Mouse (Mus musculus) embryo, embryonic 11.5 days (tissue): Measurements from ENCODE around the gene Inafm2.

Source experiments
- DNase-seq: peaks from one replicate; pipeline ENCODE4 v3.0.0-alpha.2; 2012; ENCODE audit warnings: low read depth, low spot score

Inafm2 gene

DNA sequence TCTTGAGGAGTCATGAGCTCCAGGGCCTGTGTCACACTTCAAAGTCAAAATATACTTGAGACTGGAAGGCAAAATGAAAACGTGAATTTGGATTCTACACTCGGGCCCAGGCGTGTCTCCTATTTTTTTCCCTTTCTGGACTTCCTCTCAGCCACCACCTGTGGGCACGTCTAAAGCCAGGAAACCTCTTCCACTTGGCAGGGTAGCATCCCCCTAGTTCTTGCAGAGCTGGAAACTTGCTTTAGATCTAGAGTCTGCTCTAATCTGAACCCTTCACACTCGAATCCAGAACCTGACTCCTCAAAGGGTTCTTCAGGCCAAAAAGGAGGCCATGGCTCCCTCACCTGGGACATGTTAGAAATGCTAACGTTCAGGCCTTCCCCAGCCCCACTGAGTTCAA, 9.8 kb downstream of the Inafm2 start:
- no peak for DNase-seq

DNA sequence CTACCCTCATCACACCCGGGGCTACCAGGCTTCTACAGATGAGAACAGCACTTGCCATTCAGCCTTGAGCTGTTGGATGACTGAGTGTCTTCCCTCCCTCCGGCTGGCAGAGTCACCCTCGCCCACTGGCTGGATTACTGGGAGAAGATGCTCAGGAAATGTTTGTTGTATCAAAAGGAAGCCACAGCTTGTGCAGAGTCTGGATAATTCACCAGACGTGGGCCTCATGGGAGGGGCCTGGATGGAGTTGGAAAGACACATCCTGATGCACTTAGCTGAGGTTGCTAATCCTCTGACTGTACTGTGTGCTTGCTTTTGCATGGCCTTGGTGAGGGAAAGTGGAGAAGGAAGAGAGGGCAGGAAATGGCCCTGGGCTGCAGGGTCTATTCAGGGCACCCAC, 10.5 kb downstream of the Inafm2 start:
- no peak for DNase-seq

DNA sequence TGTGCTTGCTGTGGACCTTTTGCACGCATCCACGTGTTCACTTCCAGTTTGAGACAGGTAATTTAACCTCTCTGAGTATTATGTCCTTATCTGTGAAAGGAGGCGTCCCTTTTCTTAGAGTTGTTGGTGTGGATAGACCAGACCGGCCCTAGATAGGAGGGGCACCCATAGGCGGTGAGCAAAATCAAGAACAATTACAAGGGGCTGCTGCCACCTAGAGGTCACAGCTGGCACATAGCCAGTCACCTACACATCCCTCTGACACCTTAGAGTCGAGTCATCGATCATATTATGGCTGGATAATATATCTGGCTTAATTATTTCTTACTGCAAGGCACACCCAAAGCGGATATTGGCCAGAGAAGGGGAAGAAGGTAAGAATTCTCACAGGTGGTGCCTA, 14.3 kb downstream of the Inafm2 start:
- no peak for DNase-seq

- DNase-seq = no peak
Measured at GRCm38 (mm10) chr2:118760311-118761025, 14.9 kb downstream of the Inafm2 start.

GRCm38 (mm10) chr2:118761358-118761757, 15.8 kb downstream of the Inafm2 start:
- DNase-seq = no peak

- no peak for DNase-seq
Measured at GRCm38 (mm10) chr2:118761906-118762783, 16.6 kb downstream of the Inafm2 start, which contains the start of gene Ccdc9b. Ccdc9b (minus strand) TSS chr2:118762661.

DNA sequence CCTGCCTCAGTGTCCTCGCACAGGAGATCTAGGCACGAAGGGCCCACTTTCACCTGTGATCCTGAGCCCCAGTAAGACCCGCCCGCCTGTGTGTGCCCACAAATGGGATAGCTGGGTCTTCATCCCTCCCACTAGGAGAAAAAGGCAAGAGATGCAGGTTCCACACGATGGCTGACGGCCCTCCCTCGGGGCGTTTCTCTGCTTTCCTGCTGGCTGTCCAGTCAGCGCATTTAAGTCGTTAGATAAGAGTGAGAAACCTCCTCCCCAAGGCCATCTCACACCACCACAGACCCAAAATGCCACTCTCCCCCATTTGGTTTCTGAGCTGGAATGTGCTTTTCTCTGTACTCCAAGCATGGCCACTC, 17.2 kb downstream of the Inafm2 start:
- DNase-seq = no peak

DNA sequence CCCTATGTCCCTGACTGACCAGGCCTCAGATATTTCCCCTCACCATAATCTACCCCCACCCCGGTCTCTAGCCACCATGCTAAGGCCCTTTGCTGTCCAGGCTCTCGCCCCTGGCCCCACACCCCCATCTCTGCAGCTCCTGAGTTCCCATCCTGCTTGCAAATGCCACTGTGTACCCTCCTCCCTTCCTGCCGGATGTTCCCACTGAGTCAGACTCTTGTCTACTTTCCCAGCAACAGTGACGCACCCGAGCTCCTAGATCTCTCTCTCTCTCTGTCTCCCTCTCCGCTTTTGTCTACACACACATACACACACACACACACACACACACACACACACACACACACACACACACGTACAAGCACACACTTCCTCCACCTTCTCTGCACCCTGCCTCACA, 17.9 kb downstream of the Inafm2 start:
- DNase-seq = no peak

- no peak for DNase-seq
Measured at GRCm38 (mm10) chr2:118764094-118764831, 18.7 kb downstream of the Inafm2 start.

GRCm38 (mm10) chr2:118764875-118765274, 19.3 kb downstream of the Inafm2 start:
- DNase-seq = no peak

- no peak for DNase-seq
Measured at GRCm38 (mm10) chr2:118766041-118767033, 20.8 kb downstream of the Inafm2 start.

DNA sequence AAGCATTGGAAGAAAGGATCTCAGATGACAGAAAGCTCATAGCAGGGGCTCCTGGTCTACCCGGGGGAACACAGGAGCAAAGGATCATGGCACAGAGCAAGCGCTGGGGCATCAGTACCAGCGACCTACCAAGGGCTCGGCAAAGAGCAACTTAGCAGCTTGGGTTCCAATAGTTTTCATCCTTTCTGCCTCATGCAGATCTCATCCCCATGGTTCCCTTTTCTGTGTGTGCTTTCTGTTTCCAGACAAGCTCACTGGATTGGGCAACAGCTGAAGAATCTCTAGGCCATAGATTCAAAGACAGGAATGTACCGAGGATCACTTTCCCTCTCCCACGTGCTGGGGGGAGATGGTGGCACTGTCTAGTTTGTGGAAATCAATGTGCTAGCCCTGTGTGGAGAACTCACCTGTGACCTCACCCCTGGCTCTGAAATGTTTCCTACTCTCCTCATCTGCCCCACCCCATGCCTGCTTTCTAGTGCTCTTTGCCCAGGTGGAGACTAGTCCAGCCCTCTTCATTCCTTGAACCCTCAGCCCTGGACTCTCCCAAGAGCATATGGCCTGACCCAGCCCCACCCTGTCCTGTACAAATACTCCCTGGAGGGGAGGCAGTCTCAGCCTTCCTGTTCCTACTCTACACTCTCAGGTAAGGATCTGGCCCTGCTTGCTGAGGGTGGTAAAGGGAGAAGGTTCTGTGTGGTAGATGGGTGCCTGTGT, 26.8 kb downstream of the Inafm2 start, which contains the start of gene Phgr1:
Gene Phgr1 (plus strand): TSS at position 612 of the 717 bp plus-strand sequence.
- no peak for DNase-seq

GRCm38 (mm10) chr2:118774536-118774935, 29.0 kb downstream of the Inafm2 start:
- no peak for DNase-seq

GRCm38 (mm10) chr2:118775396-118775795, 29.8 kb downstream of the Inafm2 start:
- DNase-seq = no peak

DNA sequence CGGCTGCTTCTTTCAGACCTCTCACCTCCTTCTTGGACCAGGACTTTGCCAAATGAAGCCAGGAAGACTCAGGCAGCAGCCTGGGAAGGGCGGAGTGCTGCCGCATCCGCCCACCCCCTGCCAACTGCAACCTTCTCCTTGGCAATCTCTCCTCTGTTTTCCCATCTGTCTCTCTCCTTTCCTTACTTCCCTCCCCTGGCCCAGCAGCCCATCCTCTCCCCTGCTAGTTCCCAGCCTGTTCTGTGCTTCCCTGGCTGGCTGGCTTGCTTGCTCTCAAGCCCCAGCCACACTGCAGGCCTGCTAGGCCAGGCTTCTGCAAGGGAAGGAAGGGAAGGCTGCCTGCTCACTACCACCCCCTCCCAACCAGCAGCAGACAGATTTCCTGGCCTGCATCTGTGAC, 30.3 kb downstream of the Inafm2 start:
- DNase-seq = no peak

- DNase-seq = no peak
Measured at GRCm38 (mm10) chr2:118776295-118776694, 30.7 kb downstream of the Inafm2 start.

GRCm38 (mm10) chr2:118778418-118778817, 32.9 kb downstream of the Inafm2 start:
- no peak for DNase-seq

DNA sequence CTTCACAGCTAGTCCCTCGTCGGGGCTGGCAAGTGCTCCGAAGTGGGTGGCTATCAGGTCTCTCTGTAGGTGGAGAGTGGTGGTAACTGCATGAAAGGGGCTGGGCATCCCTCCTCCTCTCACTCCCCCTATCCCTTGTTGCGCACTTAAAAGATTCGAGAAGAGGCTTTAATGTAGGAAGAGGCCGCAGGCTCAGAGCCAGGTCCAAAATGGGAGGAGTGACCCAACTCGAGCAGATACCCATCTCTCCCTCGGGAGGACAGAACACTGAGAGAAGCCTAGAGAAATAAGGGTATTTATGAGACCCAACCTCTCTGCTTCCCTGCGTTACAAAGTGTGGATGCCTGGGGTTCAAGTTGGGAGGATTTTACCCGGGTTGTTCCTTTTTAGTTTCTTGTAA, 33.5 kb downstream of the Inafm2 start:
- no peak for DNase-seq

DNA sequence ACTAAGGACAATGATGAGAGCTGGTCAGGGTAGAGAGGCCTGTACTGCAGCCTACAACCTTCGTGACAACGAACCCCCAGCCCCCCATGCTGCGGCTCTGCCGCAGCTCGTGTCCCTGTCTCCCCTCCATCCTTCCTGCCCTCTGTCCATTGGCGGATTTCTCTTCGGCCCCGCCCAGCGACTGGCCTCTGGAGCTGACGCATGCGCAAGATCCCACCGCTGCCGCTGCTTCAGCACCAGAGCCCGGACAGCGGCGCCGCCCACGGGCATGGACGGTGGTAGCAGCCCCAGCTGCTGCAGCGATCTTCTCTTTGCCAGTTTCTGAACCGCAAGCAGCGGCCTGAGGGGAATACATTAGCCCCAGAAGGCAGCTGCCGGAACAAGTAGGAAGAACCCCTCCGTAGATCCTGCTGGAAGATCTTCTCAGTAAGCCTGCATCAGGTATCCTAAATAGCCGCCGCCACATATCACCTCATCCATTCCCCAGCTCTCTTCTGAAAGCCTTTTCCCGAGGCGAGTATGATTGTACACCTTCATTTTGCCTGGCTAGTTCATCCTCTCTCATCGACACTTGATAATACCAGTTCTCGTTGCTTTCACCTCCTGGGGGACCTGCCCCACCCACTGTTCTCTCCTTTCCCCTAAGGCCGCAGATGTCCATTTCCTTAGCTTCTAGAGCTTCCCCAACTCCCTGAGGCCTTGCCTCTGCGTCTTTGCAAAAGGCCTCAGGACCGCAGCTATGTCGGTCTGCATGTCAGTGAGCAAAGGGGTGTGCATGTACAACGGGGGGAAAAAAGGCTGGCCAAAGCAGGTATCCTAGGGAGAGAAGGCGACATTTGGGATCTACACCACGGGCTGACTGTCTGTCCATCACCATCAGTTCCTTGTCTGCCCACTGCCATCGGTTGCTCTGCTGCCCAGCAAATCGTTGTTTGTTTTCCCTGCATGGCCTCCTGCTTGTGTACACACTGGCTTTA, 34.2 kb downstream of the Inafm2 start, which contains the start of gene Disp2:
Gene Disp2 (plus strand): TSS at position 216 of the 977 bp plus-strand sequence.
- DNase-seq = peak; percentile 86
